Mouse (Mus musculus) stomach, embryonic 15.5 days (tissue): Measurements from ENCODE around the gene C3ar1. TPM values are rescaled to one million over a fixed set of nuclear protein-coding genes. Genes with fewer than 3 reads are reported as not detected.

Experiments
- ATAC-seq: fragments of 200-750 bp; cut with Nextera tagmentation; 2 replicates; pipeline ENCODE4 v1.8.0; 2017; ENCODE audit warnings: low read depth, moderate number of reproducible peaks, moderate TSS enrichment; ENCODE audit not compliant: insufficient read depth, low FRiP score
- H3K27ac ChIP-seq: fragments of 300-500 bp; sonication (generic); 2 replicates; pipeline ENCODE4 v1.5.1; 2015; ENCODE audit warnings: mild to moderate bottlenecking, inconsistent platforms
- H3K27me3 ChIP-seq: fragments of 300-500 bp; sonication (generic); replicated peaks from 2 replicates; pipeline ENCODE4 v1.6.1; 2015; ENCODE audit warnings: inconsistent platforms
- H3K36me3 ChIP-seq: fragments of 300-500 bp; sonication (generic); 2 replicates; pipeline ENCODE4 v1.6.1; 2015; ENCODE audit warnings: inconsistent platforms
- H3K4me1 ChIP-seq: fragments of 300-500 bp; sonication (generic); 2 replicates; pipeline ENCODE4 v1.6.1; 2015; ENCODE audit warnings: inconsistent platforms
- H3K4me2 ChIP-seq: fragments of 300-500 bp; sonication (generic); 2 replicates; pipeline ENCODE4 v1.6.1; 2015; ENCODE audit warnings: mild to moderate bottlenecking, inconsistent platforms
- H3K4me3 ChIP-seq: fragments of 300-500 bp; sonication (generic); replicated peaks from 2 replicates; pipeline ENCODE4 v1.5.1; 2015; ENCODE audit warnings: inconsistent platforms
- H3K9ac ChIP-seq: fragments of 300-500 bp; sonication (generic); 2 replicates; pipeline ENCODE4 v1.6.1; 2015; ENCODE audit warnings: inconsistent platforms
- H3K9me3 ChIP-seq: fragments of 300-500 bp; sonication (generic); 2 replicates; pipeline ENCODE4 v1.6.1; 2016; ENCODE audit warnings: inconsistent platforms
- WGBS: fragments of 180-500 bp; shearing (Covaris S2); methylation state at CpG from one replicate; pipeline ENCODE4 v1.1.7; 2015; 5-methylcytosine and 5-hydroxymethylcytosine counted together
- microRNA-seq: library from miRNA; unstranded; fragments of <30 nt; microRNA quantifications from one replicate; pipeline ENCODE4, GENCODE M21; 2016
- polyA plus RNA-seq: library from polyadenylated mRNA; unstranded; fragments of >200 nt; fragmentation: Nextera tagmentation; extraction: Ambion mirVana; gene quantifications from 2 replicates; pipeline ENCODE4 v1.2.1, GENCODE M21; 2015

The C3ar1 gene
- polyA plus RNA-seq, 1 experiment from 2014 or later, result 2.6 TPM

GRCm38 (mm10) chr6:122810615-122811279, 45.2 kb downstream of the C3ar1 start:
- peak overlapping the region; percentile 61 for H3K4me3 ChIP-seq
- H3K27me3 ChIP-seq, result no peaks in the 10 kb centered on the region
- H3K36me3 ChIP-seq, result no peaks in the 10 kb centered on the region
- peak overlapping the region; percentile 99 for H3K27ac ChIP-seq
- H3K9me3 ChIP-seq, result no peaks in the 10 kb centered on the region
- peaks cover 5% of the 10 kb centered on the region; the same call in 1 of the 2 replicates for H3K4me1 ChIP-seq
- under 1% methylated on average over 30 of the region's 30 CpGs for WGBS
- peak overlapping the region; percentile 63 for H3K9ac ChIP-seq
- peak; percentile 99 for ATAC-seq
- H3K4me2 ChIP-seq, result peak overlapping the region; percentile 62

GRCm38 (mm10) chr6:122810022-122810614, 45.8 kb downstream of the C3ar1 start:
- Histone ChIP-seq H3K4me1 (peaks cover 5% of the 10 kb centered on the region; the same call in 1 of the 2 replicates), H3K27ac (peak overlapping the region; percentile 99), H3K4me3 (peak overlapping the region; percentile 61), H3K4me2 (peak overlapping the region; percentile 62), H3K27me3 (no peaks in the 10 kb centered on the region), H3K9ac (peak overlapping the region; percentile 41; the same call in 1 of the 2 replicates), H3K9me3 (no peaks in the 10 kb centered on the region), H3K36me3 (no peaks in the 10 kb centered on the region)
- WGBS, result 2% methylated on average over 11 of the region's 11 CpGs
- no peak for ATAC-seq

- 0 out of 2 replicates have a peak, but pooled peaks cover 8% of the 10 kb centered on the region for H3K4me1 ChIP-seq
- 17% methylated on average over 5 of the region's 5 CpGs for WGBS
- H3K36me3 ChIP-seq, result no peaks in the 10 kb centered on the region
- H3K9me3 ChIP-seq, result no peaks in the 10 kb centered on the region
- peak; percentile 26; the same call in 1 of the 2 replicates for ATAC-seq
- H3K27ac ChIP-seq, result no peak overlapping the region
- no peak overlapping the region for H3K4me2 ChIP-seq
- no peaks in the 10 kb centered on the region for H3K27me3 ChIP-seq
- H3K4me3 ChIP-seq, result no peak overlapping the region
- no peak overlapping the region for H3K9ac ChIP-seq
Measured at GRCm38 (mm10) chr6:122804418-122804817, 51.5 kb downstream of the C3ar1 start.

- no peak overlapping the region for H3K27ac ChIP-seq
- peak overlapping the region; percentile 61 for H3K9ac ChIP-seq
- peak overlapping the region; percentile 58 for H3K4me3 ChIP-seq
- peak overlapping the region; percentile 99 for H3K4me2 ChIP-seq
- 4% methylated on average over 34 of the region's 34 CpGs for WGBS
- H3K36me3 ChIP-seq, result no peaks in the 10 kb centered on the region
- 0 out of 2 replicates have a peak, but pooled peaks cover 8% of the 10 kb centered on the region for H3K4me1 ChIP-seq
- H3K9me3 ChIP-seq, result no peaks in the 10 kb centered on the region
- ATAC-seq, result peak; percentile 59; the same call in 1 of the 2 replicates
- H3K27me3 ChIP-seq, result no peaks in the 10 kb centered on the region
Measured at GRCm38 (mm10) chr6:122801801-122802514, 54.0 kb downstream of the C3ar1 start.

GRCm38 (mm10) chr6:122801301-122801800, 54.6 kb downstream of the C3ar1 start, which contains the start of gene Slc2a3:
TSS of gene Slc2a3 (minus strand) at chr6:122801640.
- peak within 1 kb of the TSS; percentile 58 for H3K4me3 ChIP-seq
- under 1% methylated on average over 33 of the region's 46 CpGs for WGBS
- H3K36me3 ChIP-seq, result no peaks in the 10 kb centered on the region
- ATAC-seq, result peak; percentile 74
- H3K9me3 ChIP-seq, result no peaks in the 10 kb centered on the region
- no peak within 1 kb of the TSS for H3K27ac ChIP-seq
- peak within 1 kb of the TSS; percentile 61 for H3K9ac ChIP-seq
- H3K27me3 ChIP-seq, result no peaks in the 10 kb centered on the region
- 0 out of 2 replicates have a peak, but pooled peaks cover 8% of the 10 kb centered on the region for H3K4me1 ChIP-seq
- peak within 1 kb of the TSS; percentile 99 for H3K4me2 ChIP-seq

- no peak for ATAC-seq
- Histone ChIP-seq H3K27ac (no peak overlapping the region), H3K4me1 (0 out of 2 replicates have a peak, but pooled peaks cover 8% of the 10 kb centered on the region), H3K9me3 (no peaks in the 10 kb centered on the region), H3K4me2 (peak overlapping the region; percentile 99), H3K36me3 (no peaks in the 10 kb centered on the region), H3K4me3 (peak overlapping the region; percentile 58), H3K9ac (peak overlapping the region; percentile 61; the same call in 1 of the 2 replicates), H3K27me3 (no peaks in the 10 kb centered on the region)
- WGBS, result 36% methylated on average over 10 of the region's 10 CpGs
Measured at GRCm38 (mm10) chr6:122800640-122801300, 55.2 kb downstream of the C3ar1 start.

Small RNA genes lying within 50 kb of the gene (microRNA-seq; reads per million reads assigned to microRNA genes)
- not detected for gene Mir7231

Other genes starting within 250 kb of the C3ar1 start
- 0.22 and 0.27 TPM in 2 replicates for gene Gdf3, start 246.1 kb downstream of the C3ar1 start, polyA plus RNA-seq
- not detected in 2 replicates for gene Dppa3, start 229.8 kb downstream of the C3ar1 start, polyA plus RNA-seq
- gene Nanog, start 148.7 kb downstream of the C3ar1 start, polyA plus RNA-seq, result 0.08 and 0.46 TPM in 2 replicates
- gene Slc2a3, start 54.5 kb downstream of the C3ar1 start, polyA plus RNA-seq, result 11.0 and 11.9 TPM in 2 replicates
- 5.2 and 5.8 TPM in 2 replicates for gene Foxj2, start 36.2 kb downstream of the C3ar1 start, polyA plus RNA-seq
- 54.0 and 59.4 TPM in 2 replicates for gene Necap1, start 18.3 kb upstream of the C3ar1 start, polyA plus RNA-seq
- 4.8 and 7.6 TPM in 2 replicates for gene Clec4a1, start 65.7 kb upstream of the C3ar1 start, polyA plus RNA-seq
- 6.8 and 7.2 TPM in 2 replicates for gene Clec4a3, start 96.4 kb upstream of the C3ar1 start, polyA plus RNA-seq
- gene Clec4a4, start 134.2 kb upstream of the C3ar1 start, polyA plus RNA-seq, result not detected in 2 replicates
- gene Clec4b1, start 193.8 kb upstream of the C3ar1 start, polyA plus RNA-seq, result not detected in 2 replicates